Mouse (Mus musculus) kidney, adult 18-20 months (tissue): ENCODE data around the gene Gm5767.

Experiments
- DNase-seq: peaks from one replicate; pipeline ENCODE4 v3.0.0; 2021

The Gm5767 gene

GRCm38 (mm10) chr16:8680470-8680869, at the start of gene Gm5767:
Gm5767 (plus strand) TSS chr16:8680770.
- no peak for DNase-seq

- DNase-seq, result no peak
Observed at GRCm38 (mm10) chr16:8631428-8631827, 49.1 kb upstream of the Gm5767 start.

GRCm38 (mm10) chr16:8636867-8637216, 43.7 kb upstream of the Gm5767 start:
- DNase-seq, result no peak

- DNase-seq, result peak; percentile 89
Observed at GRCm38 (mm10) chr16:8637217-8638051, 43.1 kb upstream of the Gm5767 start, which contains the start of the genes Pmm2 and Tmem186. Pmm2 (plus strand) TSS chr16:8637674. Tmem186 (minus strand) TSS chr16:8637712.

- DNase-seq, result no peak
Observed at GRCm38 (mm10) chr16:8638131-8638530, 42.4 kb upstream of the Gm5767 start.

GRCm38 (mm10) chr16:8639466-8640191, 40.9 kb upstream of the Gm5767 start:
- no peak for DNase-seq

GRCm38 (mm10) chr16:8643855-8644254, 36.7 kb upstream of the Gm5767 start:
- peak; percentile 56 for DNase-seq

GRCm38 (mm10) chr16:8645546-8645945, 35.0 kb upstream of the Gm5767 start:
- DNase-seq, result no peak

- DNase-seq, result no peak
Observed at GRCm38 (mm10) chr16:8650007-8650406, 30.6 kb upstream of the Gm5767 start.

- DNase-seq, result no peak
Observed at GRCm38 (mm10) chr16:8655108-8655507, 25.5 kb upstream of the Gm5767 start.

GRCm38 (mm10) chr16:8655599-8655998, 25.0 kb upstream of the Gm5767 start:
- DNase-seq, result no peak

GRCm38 (mm10) chr16:8656256-8656655, 24.3 kb upstream of the Gm5767 start:
- DNase-seq, result no peak

- DNase-seq, result no peak
Observed at GRCm38 (mm10) chr16:8658349-8658748, 22.2 kb upstream of the Gm5767 start.

GRCm38 (mm10) chr16:8658764-8659163, 21.8 kb upstream of the Gm5767 start:
- DNase-seq, result peak; percentile 53

- no peak for DNase-seq
Observed at GRCm38 (mm10) chr16:8663022-8663421, 17.5 kb upstream of the Gm5767 start.

- DNase-seq, result no peak
Observed at GRCm38 (mm10) chr16:8663606-8664539, 16.7 kb upstream of the Gm5767 start.

- no peak for DNase-seq
Observed at GRCm38 (mm10) chr16:8665367-8665766, 15.2 kb upstream of the Gm5767 start.

- peak; percentile 46 for DNase-seq
Observed at GRCm38 (mm10) chr16:8666452-8666851, 14.1 kb upstream of the Gm5767 start.

GRCm38 (mm10) chr16:8667261-8667660, 13.3 kb upstream of the Gm5767 start:
- no peak for DNase-seq

GRCm38 (mm10) chr16:8667814-8668213, 12.8 kb upstream of the Gm5767 start:
- DNase-seq, result no peak

GRCm38 (mm10) chr16:8668386-8668785, 12.2 kb upstream of the Gm5767 start:
- DNase-seq, result no peak

- no peak for DNase-seq
Observed at GRCm38 (mm10) chr16:8669432-8669831, 11.1 kb upstream of the Gm5767 start.
